Mouse (Mus musculus): ENCODE data around the gene Srcin1. TPM values are rescaled to one million over a fixed set of nuclear protein-coding genes. Genes with fewer than 3 reads are reported as not detected.

Gene Srcin1
- polyA plus RNA-seq, 1 experiment: 0.01 TPM

GRCm38 (mm10) chr11:97497543-97497942, 78.4 kb downstream of the Srcin1 start:
- H3K79me3 ChIP-seq (ENCODE audit: low read depth): no peaks in the 10 kb centered on the region
- H3K79me2 ChIP-seq (ENCODE audit: control insufficient read depth, insufficient read depth): no peaks in the 10 kb centered on the region
- H3K4me3 ChIP-seq (ENCODE audit: insufficient read depth, poor library complexity, severe bottlenecking): no peak overlapping the region
- no peak overlapping the region for H3ac ChIP-seq (ENCODE audit: control insufficient read depth, insufficient read length, low read depth)
- no peaks in the 10 kb centered on the region for H3K27me3 ChIP-seq (ENCODE audit: control insufficient read depth, insufficient read depth, insufficient read length)
- TF ChIP-seq MAX (IDR thresholded peaks at IDR 0.05): no peak
- H3K36me3 ChIP-seq (ENCODE audit: control insufficient read depth, insufficient read depth): peaks cover 39% of the 10 kb centered on the region

- TF ChIP-seq CTCF (IDR thresholded peaks at IDR 0.05; ENCODE audit: control insufficient read depth, insufficient read depth, insufficient read length): no peak
- no peak for TF ChIP-seq MYOG (IDR thresholded peaks at IDR 0.05; ENCODE audit: control insufficient read depth, extremely low read depth, insufficient read length)
- TF ChIP-seq MYOD1 (IDR thresholded peaks at IDR 0.05; ENCODE audit: control insufficient read depth, insufficient read length, low read depth): no peak
- no peak for TF ChIP-seq FOSL1 (IDR thresholded peaks at IDR 0.05; ENCODE audit: insufficient read depth, low read length, poor library complexity, severe bottlenecking)
- TF ChIP-seq USF1 (IDR thresholded peaks at IDR 0.05; ENCODE audit: low read depth): no peak
- TF ChIP-seq CEBPB (IDR thresholded peaks at IDR 0.05; ENCODE audit: low read depth): no peak
- no peak for TF ChIP-seq MAX (IDR thresholded peaks at IDR 0.05)
Measured at GRCm38 (mm10) chr11:97492836-97493235, 83.2 kb downstream of the Srcin1 start.

DNA sequence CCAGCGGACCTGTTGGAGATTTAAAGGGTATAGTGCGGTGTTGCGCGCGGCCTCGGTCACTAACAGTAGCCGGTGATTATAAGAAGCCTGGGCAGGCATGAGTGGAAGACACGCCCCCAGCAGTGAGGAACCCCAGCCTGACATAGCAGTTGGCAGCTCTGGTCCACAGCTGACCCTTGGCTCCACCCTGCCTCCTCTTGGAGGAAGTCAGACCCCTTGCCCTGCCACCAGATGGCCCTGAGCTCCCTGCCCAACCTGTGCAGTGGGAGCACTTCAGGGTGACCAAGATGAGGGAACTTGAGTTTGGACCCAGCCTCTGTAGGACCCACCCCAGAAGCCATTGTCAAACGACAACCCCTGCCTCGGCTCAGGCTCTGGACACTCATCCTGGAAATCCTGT, 84.3 kb downstream of the Srcin1 start:
- Histone ChIP-seq H3K36me3 (ENCODE audit: control insufficient read depth, insufficient read depth) (peaks cover 78% of the 10 kb centered on the region), H3K27me3 (ENCODE audit: control insufficient read depth, insufficient read depth, insufficient read length) (no peaks in the 10 kb centered on the region), H3K79me2 (ENCODE audit: control insufficient read depth, insufficient read depth) (no peaks in the 10 kb centered on the region), H3K4me3 (ENCODE audit: insufficient read depth, poor library complexity, severe bottlenecking) (no peak overlapping the region), H3K79me3 (ENCODE audit: low read depth) (no peaks in the 10 kb centered on the region), H3ac (ENCODE audit: control insufficient read depth, insufficient read length, low read depth) (no peak overlapping the region)
- TF ChIP-seq CEBPB (IDR thresholded peaks at IDR 0.05; ENCODE audit: low read depth) (no peak), USF1 (IDR thresholded peaks at IDR 0.05; ENCODE audit: low read depth) (no peak), MYOD1 (IDR thresholded peaks at IDR 0.05; ENCODE audit: control insufficient read depth, insufficient read length, low read depth) (no peak), MAX (IDR thresholded peaks at IDR 0.05) (no peak), MYOG (IDR thresholded peaks at IDR 0.05; ENCODE audit: control insufficient read depth, extremely low read depth, insufficient read length) (no peak), CTCF (IDR thresholded peaks at IDR 0.05; ENCODE audit: control insufficient read depth, insufficient read depth, insufficient read length) (no peak), FOSL1 (IDR thresholded peaks at IDR 0.05; ENCODE audit: insufficient read depth, low read length, poor library complexity, severe bottlenecking) (no peak)

More at GRCm38 (mm10) chr11:97492836-97493235, 83.2 kb downstream of the Srcin1 start:
- Histone ChIP-seq H3K4me3 (ENCODE audit: insufficient read depth, poor library complexity, severe bottlenecking) (no peak overlapping the region), H3K79me3 (ENCODE audit: low read depth) (no peaks in the 10 kb centered on the region), H3K27me3 (ENCODE audit: control insufficient read depth, insufficient read depth, insufficient read length) (no peaks in the 10 kb centered on the region), H3K79me2 (ENCODE audit: control insufficient read depth, insufficient read depth) (no peaks in the 10 kb centered on the region), H3ac (ENCODE audit: control insufficient read depth, insufficient read length, low read depth) (no peak overlapping the region), H3K36me3 (ENCODE audit: control insufficient read depth, insufficient read depth) (peaks cover 67% of the 10 kb centered on the region)

DNA sequence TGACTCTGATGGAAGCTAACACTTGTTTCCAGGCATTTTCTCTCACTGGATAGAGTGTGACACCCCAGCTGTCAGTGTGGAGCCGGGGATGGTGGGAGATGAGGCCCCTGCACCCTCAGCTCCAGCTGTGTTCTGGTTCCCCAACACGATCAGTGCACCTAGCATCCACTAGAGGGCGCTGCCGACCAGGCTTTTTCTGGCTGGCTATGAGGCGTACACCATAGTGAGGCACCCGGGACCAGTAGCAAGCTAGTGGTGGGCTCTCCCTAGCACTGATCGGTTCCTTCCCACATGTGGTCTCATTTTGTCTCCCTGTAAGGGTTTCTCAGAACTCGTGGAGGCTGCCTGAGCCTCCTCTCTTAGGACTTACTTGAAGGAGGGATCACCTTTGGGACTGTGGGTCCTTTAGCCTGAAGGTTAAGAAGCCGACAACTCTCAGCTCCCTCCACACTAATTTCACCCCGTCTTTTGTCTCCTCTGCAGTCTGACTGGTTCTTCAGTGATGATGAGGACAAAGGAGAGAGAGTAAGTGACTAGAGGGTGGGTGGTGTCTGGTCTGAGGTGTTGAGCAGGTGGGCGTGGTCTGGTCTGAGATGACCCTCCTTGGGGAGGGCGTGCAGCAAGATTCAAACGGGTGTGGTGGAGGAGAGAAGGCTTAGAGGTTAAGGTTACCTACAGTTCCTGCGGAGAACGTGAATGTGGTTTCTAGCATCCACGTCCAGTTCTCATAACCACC, 86.2 kb downstream of the Srcin1 start:
- H3K79me2 ChIP-seq (ENCODE audit: control insufficient read depth, insufficient read depth): no peaks in the 10 kb centered on the region
- H3K36me3 ChIP-seq (ENCODE audit: control insufficient read depth, insufficient read depth): peaks cover 87% of the 10 kb centered on the region
- TF ChIP-seq CTCF (IDR thresholded peaks at IDR 0.05; ENCODE audit: control insufficient read depth, insufficient read depth, insufficient read length) (peak; percentile 87), MYOG (IDR thresholded peaks at IDR 0.05; ENCODE audit: control insufficient read depth, extremely low read depth, insufficient read length) (no peak)
- H3ac ChIP-seq (ENCODE audit: control insufficient read depth, insufficient read length, low read depth): no peak overlapping the region
- H3K79me3 ChIP-seq (ENCODE audit: low read depth): no peaks in the 10 kb centered on the region
- H3K4me3 ChIP-seq (ENCODE audit: insufficient read depth, poor library complexity, severe bottlenecking): no peak overlapping the region
- H3K27me3 ChIP-seq (ENCODE audit: control insufficient read depth, insufficient read depth, insufficient read length): no peaks in the 10 kb centered on the region

GRCm38 (mm10) chr11:97487656-97488055, 88.3 kb downstream of the Srcin1 start:
- H3K79me2 ChIP-seq (ENCODE audit: control insufficient read depth, insufficient read depth): no peaks in the 10 kb centered on the region
- no peak for TF ChIP-seq MYOG (IDR thresholded peaks at IDR 0.05; ENCODE audit: control insufficient read depth, extremely low read depth, insufficient read length)
- no peak for TF ChIP-seq MYOD1 (IDR thresholded peaks at IDR 0.05; ENCODE audit: control insufficient read depth, insufficient read length, low read depth)
- TF ChIP-seq USF1 (IDR thresholded peaks at IDR 0.05; ENCODE audit: low read depth): no peak
- TF ChIP-seq CTCF (IDR thresholded peaks at IDR 0.05; ENCODE audit: control insufficient read depth, insufficient read depth, insufficient read length): no peak
- TF ChIP-seq CEBPB (IDR thresholded peaks at IDR 0.05; ENCODE audit: low read depth): no peak
- no peak for TF ChIP-seq FOSL1 (IDR thresholded peaks at IDR 0.05; ENCODE audit: insufficient read depth, low read length, poor library complexity, severe bottlenecking)
- no peak for TF ChIP-seq MAX (IDR thresholded peaks at IDR 0.05)
- no peaks in the 10 kb centered on the region for H3K79me3 ChIP-seq (ENCODE audit: low read depth)
- no peak overlapping the region for H3ac ChIP-seq (ENCODE audit: control insufficient read depth, insufficient read length, low read depth)
- peaks cover 84% of the 10 kb centered on the region for H3K36me3 ChIP-seq (ENCODE audit: control insufficient read depth, insufficient read depth)
- no peaks in the 10 kb centered on the region for H3K27me3 ChIP-seq (ENCODE audit: control insufficient read depth, insufficient read depth, insufficient read length)
- H3K4me3 ChIP-seq (ENCODE audit: insufficient read depth, poor library complexity, severe bottlenecking): no peak overlapping the region

DNA sequence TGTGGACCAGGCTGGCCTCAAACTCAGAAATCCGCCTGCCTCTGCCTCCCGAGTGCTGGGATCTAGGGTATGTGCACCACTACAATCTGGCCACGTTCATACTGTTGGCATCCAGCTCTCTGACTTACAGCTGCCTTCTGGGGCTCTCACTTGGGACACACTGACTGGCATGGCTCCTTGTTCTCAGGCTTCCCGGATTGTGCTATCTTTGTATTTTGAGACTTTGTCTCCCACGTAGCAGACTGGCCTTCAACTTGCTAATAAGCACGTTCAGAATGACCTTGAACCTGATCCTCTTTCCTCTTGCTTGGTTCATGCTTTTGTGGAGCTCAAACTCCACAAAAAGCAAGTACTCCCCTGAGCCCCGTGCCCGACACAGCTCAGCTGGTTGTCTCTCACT, 90.3 kb downstream of the Srcin1 start:
- no peak for TF ChIP-seq CTCF (IDR thresholded peaks at IDR 0.05; ENCODE audit: control insufficient read depth, insufficient read depth, insufficient read length)
- no peak for TF ChIP-seq CEBPB (IDR thresholded peaks at IDR 0.05; ENCODE audit: low read depth)
- TF ChIP-seq MAX (IDR thresholded peaks at IDR 0.05): no peak
- TF ChIP-seq MYOD1 (IDR thresholded peaks at IDR 0.05; ENCODE audit: control insufficient read depth, insufficient read length, low read depth): no peak
- TF ChIP-seq USF1 (IDR thresholded peaks at IDR 0.05; ENCODE audit: low read depth): no peak
- no peak for TF ChIP-seq FOSL1 (IDR thresholded peaks at IDR 0.05; ENCODE audit: insufficient read depth, low read length, poor library complexity, severe bottlenecking)
- Histone ChIP-seq H3K27me3 (ENCODE audit: control insufficient read depth, insufficient read depth, insufficient read length) (no peaks in the 10 kb centered on the region), H3K36me3 (ENCODE audit: control insufficient read depth, insufficient read depth) (peaks cover 87% of the 10 kb centered on the region), H3K79me3 (ENCODE audit: low read depth) (peaks cover 1% of the 10 kb centered on the region), H3K4me3 (ENCODE audit: insufficient read depth, poor library complexity, severe bottlenecking) (no peak overlapping the region), H3ac (ENCODE audit: control insufficient read depth, insufficient read length, low read depth) (no peak overlapping the region), H3K79me2 (ENCODE audit: control insufficient read depth, insufficient read depth) (no peaks in the 10 kb centered on the region)

Data from C2C12 (cell line).